Mouse (Mus musculus) right cerebral cortex, postnatal 36 days (tissue): Measurements from ENCODE around the gene Olfr1537.

Experiments
- DNase-seq, 2 experiments: peaks; one replicate each; pipeline ENCODE4 v3.0.0; 2022; ENCODE audit warnings: low spot score in 2 of 2, mixed read lengths in 1 of 2

The Olfr1537 gene

GRCm38 (mm10) chr9:39249894-39250293 is at the start of gene Olfr1537:
Gene Olfr1537, minus strand, starts transcription at chr9:39249994.
- no peak for DNase-seq

- DNase-seq = no peak
These were observed 37.3 kb upstream of the Olfr1537 start for GRCm38 (mm10) chr9:39287136-39287535.

GRCm38 (mm10) chr9:39276718-39277117 is 26.9 kb upstream of the Olfr1537 start, which contains the start of gene Olfr945:
Gene Olfr945, minus strand, starts transcription at chr9:39276818.
- DNase-seq = no peak

- DNase-seq = no peak
These were observed 48.2 kb downstream of the Olfr1537 start, which contains the start of gene Olfr944 for GRCm38 (mm10) chr9:39201620-39202019. Gene Olfr944, plus strand, starts transcription at chr9:39201920.
